Mouse (Mus musculus): ENCODE results near the gene Efna5.

DNA sequence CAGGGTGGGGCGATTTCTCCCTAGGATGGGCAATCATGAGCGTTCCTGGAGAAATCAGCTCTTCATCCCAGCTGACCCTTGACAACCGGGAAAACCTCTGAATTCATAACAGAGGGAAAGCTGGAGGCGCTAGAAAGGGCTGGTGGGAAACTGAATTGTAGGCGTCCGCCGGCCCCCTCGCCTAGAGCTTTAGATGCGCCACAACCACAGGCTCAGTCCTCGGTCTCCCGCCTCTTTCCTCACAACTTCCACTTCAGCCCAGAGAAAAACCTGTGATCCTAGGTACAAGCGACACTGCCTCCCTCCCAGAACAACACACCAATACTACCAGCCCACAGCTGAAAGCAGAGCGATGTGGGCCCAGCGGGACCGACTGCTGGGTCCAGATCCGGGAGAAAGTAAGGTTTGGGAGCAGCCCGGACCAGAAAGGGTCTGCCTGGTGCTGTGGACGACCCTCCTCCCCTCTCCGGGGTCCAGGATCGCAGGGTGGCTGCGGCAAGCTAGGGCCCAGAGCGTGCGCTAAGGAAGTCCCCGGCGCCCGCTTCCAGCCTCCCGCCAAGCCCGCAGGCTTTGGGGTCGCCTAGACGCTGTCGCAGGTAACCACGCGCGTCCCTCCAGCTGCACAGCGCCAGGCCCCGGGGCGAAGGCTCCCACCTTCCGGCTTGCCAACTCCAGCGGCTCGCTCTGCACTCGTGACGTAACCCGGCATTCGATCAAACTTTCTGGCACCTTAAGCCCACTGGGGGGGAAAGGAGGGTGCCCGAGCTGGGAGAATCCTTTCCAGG lies 1.4 kb downstream of the Efna5 start:
- no peak for TF ChIP-seq CTCF (IDR thresholded peaks at IDR 0.05; ENCODE audit: extremely low read depth, insufficient read length, insufficient replicate concordance, low read depth, low read length)
- TF ChIP-seq POLR2A (IDR thresholded peaks at IDR 0.05; ENCODE audit: low read depth, low read length): no peak
